ENCODE assay signal across 8 mouse cellular contexts in the genomic region with DNA sequence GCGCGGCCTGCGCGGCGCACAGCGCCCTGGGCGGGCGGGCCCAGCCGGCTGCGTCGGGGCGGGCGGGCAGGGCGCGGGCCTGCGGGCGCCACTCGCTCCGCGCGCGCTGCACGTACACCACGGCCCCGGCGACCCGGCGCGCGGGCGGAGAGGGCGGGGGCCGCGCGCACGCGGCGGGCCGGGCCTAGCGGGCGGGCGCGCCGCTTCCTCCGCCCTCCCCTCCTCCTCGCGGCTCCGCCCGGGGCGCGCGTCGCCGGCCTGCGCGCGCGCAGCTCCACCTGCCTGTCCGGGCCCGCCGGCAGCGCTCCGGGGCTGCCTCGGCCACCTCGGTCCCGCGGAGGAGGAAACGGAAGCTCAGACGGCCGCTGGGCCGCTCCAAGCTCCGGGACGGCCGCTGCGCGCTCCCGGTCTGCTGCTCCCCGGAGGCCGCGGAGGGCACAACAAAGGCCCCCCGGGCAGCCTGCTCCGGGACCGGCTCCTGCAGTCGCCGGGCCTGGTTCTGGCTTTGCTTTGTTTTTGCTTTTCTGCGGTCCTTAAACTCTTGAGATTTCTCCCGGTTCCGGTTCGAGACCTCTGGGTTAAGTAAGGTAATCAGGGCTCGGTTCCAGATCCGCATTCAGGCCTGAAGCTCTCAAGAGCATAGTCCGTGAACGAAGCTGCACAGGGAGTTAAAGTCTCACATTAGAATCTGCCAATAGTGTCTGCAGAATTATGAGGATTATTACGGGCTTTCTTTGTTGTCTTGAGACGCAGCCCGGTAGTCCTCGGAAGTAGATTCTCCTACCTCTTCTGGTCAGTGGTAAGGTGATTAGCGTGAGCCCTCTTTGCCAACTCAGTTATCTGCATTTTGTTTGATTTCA. TPM values are rescaled to one million over a fixed set of nuclear protein-coding genes. Genes with fewer than 3 reads are reported as not detected.
DNase-seq lines count a peak whose midpoint lies in the region; ATAC-seq and TF ChIP-seq lines count a peak whose summit lies in the region.

A gene (minus strand): TSS at position 116 of the 860 bp plus-strand sequence.

- ATAC-seq in heart, embryonic 12.5 days (ENCODE audit: insufficient number of reproducible peaks, low FRiP score) = peak; percentile 86
- peak; percentile 85 for ATAC-seq in kidney, postnatal 0 days (replicated peaks; ENCODE audit: low FRiP score, low read depth)
- peak; percentile 92 for ATAC-seq in liver, embryonic 13.5 days (ENCODE audit: low read depth)
- peak; percentile 75 for ATAC-seq in neural tube, embryonic 11.5 days (ENCODE audit: insufficient read depth, low FRiP score, low TSS enrichment)
- ATAC-seq in stomach, embryonic 16.5 days (ENCODE audit: insufficient read depth, low FRiP score) = peak; percentile 94

- H3K27me3 ChIP-seq in erythroblast, embryonic 14.5 days (ENCODE audit: control insufficient read depth) = peaks cover 34% of the 10 kb centered on the region
- no peaks in the 10 kb centered on the region for H3K27me3 ChIP-seq in heart, embryonic 12.5 days (replicated peaks)
- H3K27me3 ChIP-seq in kidney, postnatal 0 days (ENCODE audit: insufficient read depth, low read length) = no peaks in the 10 kb centered on the region
- peaks cover 24% of the 10 kb centered on the region for H3K27me3 ChIP-seq in liver, embryonic 13.5 days
- no peaks in the 10 kb centered on the region for H3K27me3 ChIP-seq in neural tube, embryonic 11.5 days (ENCODE audit: control insufficient read depth, insufficient read depth, low read length)
- no peaks in the 10 kb centered on the region for H3K27me3 ChIP-seq in stomach, embryonic 16.5 days (ENCODE audit: control insufficient read depth, insufficient read depth, low read length)

- H3K27ac ChIP-seq in heart, embryonic 12.5 days (ENCODE audit: poor library complexity, severe bottlenecking) = peak within 1 kb of the TSS; percentile 99
- peak within 1 kb of the TSS; percentile 96 for H3K27ac ChIP-seq in kidney, postnatal 0 days
- H3K27ac ChIP-seq in liver, embryonic 13.5 days = peak within 1 kb of the TSS; percentile 83
- peak within 1 kb of the TSS; percentile 97 for H3K27ac ChIP-seq in neural tube, embryonic 11.5 days (ENCODE audit: low read depth, low read length)
- peak within 1 kb of the TSS; percentile 99 for H3K27ac ChIP-seq in stomach, embryonic 16.5 days (ENCODE audit: low read length)

- H3K9me3 ChIP-seq in erythroblast, embryonic 14.5 days (ENCODE audit: control insufficient read depth, low read length) = no peaks in the 10 kb centered on the region
- H3K9me3 ChIP-seq in heart, embryonic 12.5 days (replicated peaks) = no peaks in the 10 kb centered on the region
- H3K9me3 ChIP-seq in kidney, postnatal 0 days (replicated peaks; ENCODE audit: low read length) = no peaks in the 10 kb centered on the region
- no peaks in the 10 kb centered on the region for H3K9me3 ChIP-seq in liver, embryonic 13.5 days (replicated peaks)
- no peaks in the 10 kb centered on the region for H3K9me3 ChIP-seq in neural tube, embryonic 11.5 days (ENCODE audit: control insufficient read depth, low read length)
- no peaks in the 10 kb centered on the region for H3K9me3 ChIP-seq in stomach, embryonic 16.5 days (replicated peaks; ENCODE audit: control insufficient read depth, low read length)

- WGBS in heart, embryonic 12.5 days = 12% methylated on average over 86 of the region's 98 CpGs
- WGBS in kidney, postnatal 0 days = under 1% methylated on average over 47 of the region's 98 CpGs
- WGBS in liver, embryonic 13.5 days (ENCODE audit: insufficient replicate concordance) = 1% methylated on average over 76 of the region's 98 CpGs
- WGBS in neural tube, embryonic 11.5 days = under 1% methylated on average over 66 of the region's 98 CpGs
- WGBS in stomach, embryonic 16.5 days = under 1% methylated on average over 84 of the region's 98 CpGs

- H3K4me3 ChIP-seq in erythroblast, embryonic 14.5 days (replicated peaks) = peak within 1 kb of the TSS; percentile 86
- peak within 1 kb of the TSS; percentile 99 for H3K4me3 ChIP-seq in heart, embryonic 12.5 days
- peak within 1 kb of the TSS; percentile 88 for H3K4me3 ChIP-seq in kidney, postnatal 0 days (replicated peaks; ENCODE audit: low read depth, low read length)
- H3K4me3 ChIP-seq in liver, embryonic 13.5 days (replicated peaks) = peak within 1 kb of the TSS; percentile 76
- peak within 1 kb of the TSS; percentile 71 for H3K4me3 ChIP-seq in neural tube, embryonic 11.5 days (ENCODE audit: low read depth, low read length)
- peak within 1 kb of the TSS; percentile 94 for H3K4me3 ChIP-seq in stomach, embryonic 16.5 days (replicated peaks; ENCODE audit: low read length)

- TF ChIP-seq CTCF in kidney, postnatal 0 days (IDR thresholded peaks at IDR 0.05; ENCODE audit: low read depth) = no peak

- peak; percentile 88 for DNase-seq in CD4-positive, CD25-positive, alpha-beta regulatory T cell, adult 2 months (ENCODE audit: low read depth, low spot score)
- DNase-seq in brain, embryonic 18.5 days (ENCODE audit: low read depth, low spot score) = peak; percentile 60
- DNase-seq in kidney, postnatal 0 days (ENCODE audit: low spot score) = peak; percentile 80
- DNase-seq in liver, embryonic 13.5 days = peak; percentile 64
- DNase-seq in neural tube, embryonic 11.5 days (ENCODE audit: low spot score) = peak; percentile 88

- H3K4me2 ChIP-seq in heart, embryonic 12.5 days = peak within 1 kb of the TSS; percentile 83
- peak within 1 kb of the TSS; percentile 97 for H3K4me2 ChIP-seq in kidney, postnatal 0 days (ENCODE audit: low read length)
- H3K4me2 ChIP-seq in liver, embryonic 13.5 days = peak within 1 kb of the TSS; percentile 93
- peak within 1 kb of the TSS; percentile 80 for H3K4me2 ChIP-seq in neural tube, embryonic 11.5 days (ENCODE audit: low read depth)
- peak within 1 kb of the TSS; percentile 78 for H3K4me2 ChIP-seq in stomach, embryonic 16.5 days (ENCODE audit: low read depth, low read length)

- H3K4me1 ChIP-seq in erythroblast, embryonic 14.5 days (ENCODE audit: control insufficient read depth) = peaks cover 38% of the 10 kb centered on the region
- peaks cover 47% of the 10 kb centered on the region for H3K4me1 ChIP-seq in heart, embryonic 12.5 days (replicated peaks)
- peaks cover 14% of the 10 kb centered on the region for H3K4me1 ChIP-seq in kidney, postnatal 0 days (replicated peaks; ENCODE audit: insufficient read depth, low read length)
- H3K4me1 ChIP-seq in liver, embryonic 13.5 days (replicated peaks) = peaks cover 52% of the 10 kb centered on the region
- peaks cover 30% of the 10 kb centered on the region for H3K4me1 ChIP-seq in neural tube, embryonic 11.5 days (ENCODE audit: control insufficient read depth, insufficient read depth, low read length)
- H3K4me1 ChIP-seq in stomach, embryonic 16.5 days (ENCODE audit: control insufficient read depth, insufficient read depth, low read length) = peaks cover 25% of the 10 kb centered on the region

- H3K9ac ChIP-seq in heart, embryonic 12.5 days = peak within 1 kb of the TSS; percentile 100
- H3K9ac ChIP-seq in kidney, postnatal 0 days (ENCODE audit: low read depth, low read length) = peak within 1 kb of the TSS; percentile 88
- H3K9ac ChIP-seq in liver, embryonic 13.5 days = peak within 1 kb of the TSS; percentile 85
- peak within 1 kb of the TSS; percentile 94 for H3K9ac ChIP-seq in neural tube, embryonic 11.5 days (ENCODE audit: low read length)
- peak within 1 kb of the TSS; percentile 98 for H3K9ac ChIP-seq in stomach, embryonic 16.5 days (ENCODE audit: low read length)

- peaks cover 1% of the 10 kb centered on the region; the same call in 1 of the 2 replicates for H3K36me3 ChIP-seq in erythroblast, embryonic 14.5 days (ENCODE audit: control insufficient read depth)
- no peaks in the 10 kb centered on the region for H3K36me3 ChIP-seq in heart, embryonic 12.5 days
- no peaks in the 10 kb centered on the region for H3K36me3 ChIP-seq in kidney, postnatal 0 days (ENCODE audit: insufficient read depth, low read length)
- H3K36me3 ChIP-seq in liver, embryonic 13.5 days = no peaks in the 10 kb centered on the region
- H3K36me3 ChIP-seq in neural tube, embryonic 11.5 days (ENCODE audit: control insufficient read depth, insufficient read depth, low read length) = no peaks in the 10 kb centered on the region
- no peaks in the 10 kb centered on the region for H3K36me3 ChIP-seq in stomach, embryonic 16.5 days (ENCODE audit: control insufficient read depth, insufficient read depth, low read length)

RNA-seq across cellular contexts. Expression of the gene that starts here (rescaled TPM):
- polyA plus RNA-seq in erythroblast, embryonic 14.5 days (2012) = 0.56 and 0.81 TPM in 2 replicates
- 16.5 and 18.6 TPM in 2 replicates for polyA plus RNA-seq in heart, embryonic 12.5 days (2016; fragmentation: Nextera tagmentation; extraction: Ambion mirVana)
- 9.4 and 9.5 TPM in 2 replicates for polyA plus RNA-seq in kidney, postnatal 0 days (2015; fragmentation: Nextera tagmentation; extraction: Ambion mirVana)
- polyA plus RNA-seq in liver, embryonic 13.5 days (2015; fragmentation: Nextera tagmentation; extraction: Ambion mirVana) = 2.7 TPM in 2 replicates
- 19.5 and 20.9 TPM in 2 replicates for polyA plus RNA-seq in neural tube, embryonic 11.5 days (2014; fragmentation: Nextera tagmentation; extraction: Ambion mirVana)
- 12.4 and 12.9 TPM in 2 replicates for polyA plus RNA-seq in stomach, embryonic 16.5 days (2015; fragmentation: Nextera tagmentation; extraction: Ambion mirVana)

Comparison
In these comparisons a context has a peak if more than half of its experiments do, and no peak if none do; other contexts are left out.
1. Peak in every context shown above with its lines: DNase-seq, ATAC-seq, H3K4me3 ChIP-seq and H3K27ac ChIP-seq.